Mouse (Mus musculus) heart, embryonic 14.5 days (tissue): ENCODE results near the gene Ddx19a. TPM values are rescaled to one million over a fixed set of nuclear protein-coding genes. Genes with fewer than 3 reads are reported as not detected.

ENCODE experiments used
- ATAC-seq: fragments of 200-750 bp; cut with Nextera tagmentation; 2 replicates; pipeline ENCODE4 v1.8.0; 2017; ENCODE audit warnings: low read depth, moderate TSS enrichment; ENCODE audit not compliant: insufficient number of reproducible peaks, insufficient read depth, low FRiP score
- H3K27ac ChIP-seq, 2 experiments: fragments of 200-500 bp in 1 of 2; fragments of 300-500 bp in 1 of 2; sonication (generic) in 1 of 2; replicated peaks in 1 of 2; 2 replicates each; pipeline ENCODE4 v1.5.1; 2012 to 2014; ENCODE audit warnings: low read depth in 2 of 2, low read length in 2 of 2, control low read depth in 1 of 2, mild to moderate bottlenecking in 1 of 2, mixed read lengths in 1 of 2; ENCODE audit not compliant: control insufficient read depth in 1 of 2, insufficient read depth in 1 of 2
- H3K27me3 ChIP-seq: fragments of 300-500 bp; sonication (generic); 2 replicates; pipeline ENCODE4 v1.6.1; 2014; ENCODE audit warnings: mild to moderate bottlenecking, low read length, control low read depth; ENCODE audit not compliant: control insufficient read depth, insufficient read depth
- H3K36me3 ChIP-seq: fragments of 300-500 bp; sonication (generic); 2 replicates; pipeline ENCODE4 v1.6.1; 2014; ENCODE audit warnings: mild to moderate bottlenecking, control low read depth, low read length, mixed read lengths; ENCODE audit not compliant: control insufficient read depth, insufficient read depth
- H3K4me1 ChIP-seq, 2 experiments: fragments of 200-500 bp in 1 of 2; fragments of 300-500 bp in 1 of 2; sonication (generic) in 1 of 2; 2 replicates each; pipeline ENCODE4 v1.6.1; 2012 to 2014; ENCODE audit warnings: low read length in 2 of 2, control low read depth in 1 of 2, mixed read lengths in 1 of 2; ENCODE audit not compliant: control insufficient read depth in 2 of 2, insufficient read depth in 2 of 2
- H3K4me2 ChIP-seq: fragments of 300-500 bp; sonication (generic); 2 replicates; pipeline ENCODE4 v1.6.1; 2014; ENCODE audit warnings: mild to moderate bottlenecking, low read length
- H3K4me3 ChIP-seq, 2 experiments: fragments of 200-500 bp in 1 of 2; fragments of 300-500 bp in 1 of 2; sonication (generic) in 1 of 2; 2 replicates each; pipeline ENCODE4 v1.5.1; 2012 to 2014; ENCODE audit warnings: low read length in 2 of 2, mild to moderate bottlenecking in 2 of 2, control low read depth in 1 of 2, low read depth in 1 of 2, moderate library complexity in 1 of 2; ENCODE audit not compliant: control insufficient read depth in 1 of 2, insufficient read depth in 1 of 2
- H3K9ac ChIP-seq: fragments of 300-500 bp; sonication (generic); 2 replicates; pipeline ENCODE4 v1.6.1; 2014; ENCODE audit warnings: mild to moderate bottlenecking, low read length
- H3K9me3 ChIP-seq: fragments of 300-500 bp; sonication (generic); 2 replicates; pipeline ENCODE4 v1.6.1; 2016; ENCODE audit warnings: low read length, control low read depth; ENCODE audit not compliant: control insufficient read depth
- WGBS: fragments of 180-500 bp; shearing (Covaris S2); extraction: QIAGEN DNeasy Blood & Tissue Kit; methylation state at CpG from one replicate; pipeline ENCODE4 v1.1.7; 2014; 5-methylcytosine and 5-hydroxymethylcytosine counted together
- polyA plus RNA-seq: library from polyadenylated mRNA; unstranded; fragments of >200 nt; fragmentation: Nextera tagmentation; extraction: Ambion mirVana; gene quantifications from 2 replicates; pipeline ENCODE4 v1.2.1, GENCODE M21; 2014

The Ddx19a gene
- polyA plus RNA-seq, 1 experiment from 2014 or later, result 13.8 TPM

DNA sequence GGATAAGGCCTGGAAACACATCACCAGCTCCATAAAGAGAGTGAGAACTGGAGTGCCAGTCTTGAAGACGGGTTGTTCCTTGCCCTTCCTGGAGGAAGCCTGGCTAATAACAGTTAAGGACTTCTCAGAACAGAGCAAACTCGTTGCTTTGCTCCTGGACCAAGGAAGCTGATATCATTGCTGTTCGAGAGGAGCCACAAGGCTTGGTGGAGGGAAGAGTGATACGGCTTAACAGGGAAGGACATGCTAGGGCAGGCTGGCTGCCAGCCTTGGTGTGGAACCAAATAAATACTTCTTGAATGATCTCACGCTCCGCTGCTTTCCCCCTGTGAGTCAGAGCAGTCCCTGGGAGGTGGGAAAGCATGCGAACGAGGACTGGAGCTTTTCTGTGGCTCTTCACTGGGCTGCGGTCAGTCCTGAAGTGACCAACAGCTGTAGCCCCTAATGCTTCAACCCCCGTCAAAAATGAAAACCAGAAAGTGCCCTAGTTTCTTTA lies 56.1 kb downstream of the Ddx19a start:
- Histone ChIP-seq H3K27me3 (no peaks in the 10 kb centered on the region), H3K4me1 (peaks cover 36 to 66% of the 10 kb centered on the region in 2 experiments), H3K4me2 (peak overlapping the region; percentile 47)

GRCm38 (mm10) chr8:110940682-110941452 lies 56.7 kb downstream of the Ddx19a start:
- H3K4me2 ChIP-seq, result peak overlapping the region; percentile 47
- peak overlapping the region; percentile 18; the same call in 1 of the 2 replicates for H3K9ac ChIP-seq
- peaks cover 32 to 62% of the 10 kb centered on the region in 2 experiments for H3K4me1 ChIP-seq
- no peaks in the 10 kb centered on the region for H3K36me3 ChIP-seq
- WGBS, result 54% methylated on average over 15 of the region's 15 CpGs
- no peaks in the 10 kb centered on the region for H3K27me3 ChIP-seq
- H3K4me3 ChIP-seq, result no peak overlapping the region
- H3K9me3 ChIP-seq, result no peaks in the 10 kb centered on the region
- no peak for ATAC-seq
- H3K27ac ChIP-seq, result peak overlapping the region; percentile 88 to 89

More for the DNA sequence above, 56.1 kb downstream of the Ddx19a start:
- no peak overlapping the region for H3K4me3 ChIP-seq
- no peaks in the 10 kb centered on the region for H3K36me3 ChIP-seq
- peak; percentile 66 for ATAC-seq
- WGBS, result 9% methylated on average over 10 of the region's 10 CpGs
- no peaks in the 10 kb centered on the region for H3K9me3 ChIP-seq
- H3K27ac ChIP-seq, result peak overlapping the region; percentile 88 to 89
- H3K9ac ChIP-seq, result peak overlapping the region; percentile 18; the same call in 1 of the 2 replicates

- 19% methylated on average over 6 of the region's 6 CpGs for whole genome bisulfite sequencing
- Histone ChIP-seq H3K9ac (no peak overlapping the region), H3K36me3 (peaks cover 3% of the 10 kb centered on the region; the same call in 1 of the 2 replicates), H3K4me1 (peaks cover 26 to 55% of the 10 kb centered on the region in 2 experiments), H3K27ac (peak overlapping the region; percentile 46 to 76), H3K4me3 (no peak overlapping the region), H3K27me3 (no peaks in the 10 kb centered on the region), H3K9me3 (no peaks in the 10 kb centered on the region), H3K4me2 (0 out of 2 replicates have a peak overlapping the region, but pooled peaks have one; percentile 0)
- ATAC-seq, result peak; percentile 52
Observed at GRCm38 (mm10) chr8:110938882-110939589, 58.6 kb downstream of the Ddx19a start.

DNA sequence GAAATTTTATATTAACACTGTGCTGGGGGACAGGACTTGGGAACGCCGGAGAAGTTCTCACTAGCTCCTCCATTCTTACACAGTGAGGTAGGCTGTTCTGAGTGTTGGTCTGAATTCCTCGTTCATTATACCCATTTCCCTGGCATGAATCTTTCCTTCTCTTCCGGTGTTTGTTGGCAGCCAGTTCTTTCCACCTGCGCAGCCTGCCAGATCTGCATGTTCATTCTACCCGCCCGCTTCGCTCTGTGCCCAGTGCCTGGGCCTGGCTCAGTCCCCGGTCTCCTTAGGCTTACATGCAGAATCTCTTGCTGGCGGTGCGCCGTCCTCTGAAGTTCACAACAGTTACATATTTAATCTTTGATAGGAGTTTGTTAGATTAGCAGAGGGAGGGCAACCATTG lies 61.4 kb downstream of the Ddx19a start:
- Histone ChIP-seq H3K27ac (no peak overlapping the region), H3K4me2 (no peak overlapping the region), H3K27me3 (no peaks in the 10 kb centered on the region), H3K9me3 (no peaks in the 10 kb centered on the region), H3K9ac (no peak overlapping the region), H3K36me3 (peaks cover 3% of the 10 kb centered on the region; the same call in 1 of the 2 replicates), H3K4me1 (peaks cover 25 to 44% of the 10 kb centered on the region in 2 experiments), H3K4me3 (no peak overlapping the region)
- WGBS, result 89% methylated on average over 12 of the region's 12 CpGs
- ATAC-seq, result no peak

GRCm38 (mm10) chr8:110933272-110933671 lies 64.3 kb downstream of the Ddx19a start:
- no peak for ATAC-seq
- Histone ChIP-seq H3K27ac (no peak overlapping the region), H3K9me3 (no peaks in the 10 kb centered on the region), H3K9ac (no peak overlapping the region), H3K4me1 (peaks cover 20 to 27% of the 10 kb centered on the region in 2 experiments), H3K27me3 (no peaks in the 10 kb centered on the region), H3K36me3 (peaks cover 3% of the 10 kb centered on the region; the same call in 1 of the 2 replicates), H3K4me2 (no peak overlapping the region), H3K4me3 (no peak overlapping the region)
- 91% methylated on average over 2 of the region's 2 CpGs for WGBS

- H3K9ac ChIP-seq, result no peak overlapping the region
- H3K4me1 ChIP-seq, result peaks cover 18 to 25% of the 10 kb centered on the region in 2 experiments
- no peak overlapping the region for H3K27ac ChIP-seq
- H3K9me3 ChIP-seq, result no peaks in the 10 kb centered on the region
- H3K4me2 ChIP-seq, result no peak overlapping the region
- no peaks in the 10 kb centered on the region for H3K27me3 ChIP-seq
- no peak overlapping the region for H3K4me3 ChIP-seq
- H3K36me3 ChIP-seq, result peaks cover 3% of the 10 kb centered on the region; the same call in 1 of the 2 replicates
- WGBS, result 80% methylated on average over 3 of the region's 3 CpGs
- no peak for ATAC-seq
Observed at GRCm38 (mm10) chr8:110932444-110932843, 65.2 kb downstream of the Ddx19a start.

- no peak overlapping the region; the same call in 1 of the 2 replicates for H3K9ac ChIP-seq
- no peaks in the 10 kb centered on the region for H3K9me3 ChIP-seq
- 0 out of 2 replicates have a peak overlapping the region, but pooled peaks have one; percentile 11 for H3K4me2 ChIP-seq
- no peak overlapping the region for H3K4me3 ChIP-seq
- peaks cover 3% of the 10 kb centered on the region; the same call in 1 of the 2 replicates for H3K36me3 ChIP-seq
- WGBS, result 41% methylated on average over 12 of the region's 12 CpGs
- ATAC-seq, result peak; percentile 79
- H3K27ac ChIP-seq, result peak overlapping the region; percentile 31 to 68
- peaks cover 18 to 34% of the 10 kb centered on the region in 2 experiments for H3K4me1 ChIP-seq
- H3K27me3 ChIP-seq, result no peaks in the 10 kb centered on the region
Observed at GRCm38 (mm10) chr8:110931176-110931939, 66.2 kb downstream of the Ddx19a start.
